ENCODE assay signal across 17 mouse cellular contexts in the genomic region with DNA sequence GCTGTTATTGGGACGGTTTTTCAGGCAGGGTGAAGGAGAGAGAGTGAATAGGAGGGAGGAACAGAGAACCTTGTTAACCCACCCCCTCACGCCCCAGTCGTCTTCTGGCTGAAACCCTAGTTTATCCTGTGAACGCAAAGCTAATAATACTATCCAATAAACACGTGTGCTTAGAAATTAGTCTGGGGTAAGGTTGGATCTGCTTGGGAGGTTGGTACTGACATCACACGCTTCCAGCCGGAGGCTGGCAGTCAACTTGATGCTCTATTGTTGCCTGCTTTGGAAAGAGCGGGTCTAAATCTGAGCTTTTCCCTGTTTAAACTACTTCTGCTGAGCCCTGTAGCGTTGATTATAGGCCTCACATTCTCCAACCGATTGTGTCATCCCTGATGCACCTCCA.
DNase-seq lines count a peak whose midpoint lies in the region; ATAC-seq and TF ChIP-seq lines count a peak whose summit lies in the region.
"Had no signal": no experiment of that assay in that cellular context is flagged by ENCODE, and none has a peak within 500 bp of the region (broad histone marks: within the 10 kb centered on the region; RNA-seq: fewer than 3 reads in every experiment).

No protein-coding gene starts in this region.

- no peak overlapping the region for H3K4me3 ChIP-seq in forebrain, embryonic 12.5 days (replicated peaks)
- no peak overlapping the region for H3K4me3 ChIP-seq in forebrain, embryonic 10.5 days
- no peak overlapping the region for H3K4me3 ChIP-seq in hindbrain, embryonic 13.5 days
- H3K4me3 ChIP-seq in hindbrain, postnatal 0 days (ENCODE audit: low read length), result no peak overlapping the region
- no peak overlapping the region for H3K4me3 ChIP-seq in thymus, adult 2 months (ENCODE audit: control insufficient read depth, insufficient read depth, low read length)
- H3K4me3 ChIP-seq: hindbrain, embryonic 10.5 days; neural tube, embryonic 15.5 days had no signal

- H3K36me3 ChIP-seq in forebrain, embryonic 12.5 days (replicated peaks), result no peaks in the 10 kb centered on the region
- H3K36me3 ChIP-seq in forebrain, embryonic 10.5 days (replicated peaks), result no peaks in the 10 kb centered on the region
- H3K36me3 ChIP-seq in hindbrain, embryonic 13.5 days, result no peaks in the 10 kb centered on the region
- H3K36me3 ChIP-seq in hindbrain, postnatal 0 days (ENCODE audit: insufficient read depth, low read length), result no peaks in the 10 kb centered on the region
- no peaks in the 10 kb centered on the region for H3K36me3 ChIP-seq in thymus, adult 2 months (ENCODE audit: control insufficient read depth, insufficient read depth, low read length)
- H3K36me3 ChIP-seq: hindbrain, embryonic 10.5 days; neural tube, embryonic 15.5 days had no signal

- no peak overlapping the region for H3K9ac ChIP-seq in forebrain, embryonic 12.5 days
- no peak overlapping the region for H3K9ac ChIP-seq in hindbrain, embryonic 13.5 days
- no peak overlapping the region for H3K9ac ChIP-seq in hindbrain, postnatal 0 days (replicated peaks; ENCODE audit: low read length)
- H3K9ac ChIP-seq: lung, embryonic 14.5 days; neural tube, embryonic 15.5 days had no signal

- no peak for TF ChIP-seq POLR2A in thymus, adult 2 months (IDR thresholded peaks at IDR 0.05; ENCODE audit: control insufficient read depth, extremely low read depth, insufficient read depth, low read length, poor library complexity)

- TF ChIP-seq CTCF in hindbrain, postnatal 0 days (IDR thresholded peaks at IDR 0.05; ENCODE audit: low read depth), result no peak
- no peak for TF ChIP-seq CTCF in thymus, adult 2 months (IDR thresholded peaks at IDR 0.05; ENCODE audit: borderline replicate concordance, control insufficient read depth, extremely low read depth, insufficient read depth, low read length, poor library complexity)

- no peak for DNase-seq in forebrain, embryonic 10.5 days (ENCODE audit: extremely low spot score, low spot score)
- no peak for DNase-seq in hindbrain, postnatal 0 days (ENCODE audit: low spot score)
- peak; percentile 0 for DNase-seq in thymus, adult 2 months
- DNase-seq in thymus, postnatal 25 days, result no peak
- DNase-seq in adrenal gland, postnatal 36 days, result no peak
- DNase-seq in urinary bladder, postnatal 14 days (ENCODE audit: low spot score), result no peak
- DNase-seq: embryo, embryonic 11 days; right cerebral cortex, postnatal 4 days had no signal

- WGBS in forebrain, embryonic 12.5 days, result 88% methylated on average over 10 of the region's 10 CpGs
- 88% methylated on average over 10 of the region's 10 CpGs for WGBS in forebrain, embryonic 10.5 days
- WGBS in hindbrain, embryonic 13.5 days, result 90% methylated on average over 10 of the region's 10 CpGs
- WGBS in hindbrain, postnatal 0 days, result 74% methylated on average over 10 of the region's 10 CpGs
- 87% methylated on average over 10 of the region's 10 CpGs for WGBS in thymus, adult 2 months

- peaks cover 7% of the 10 kb centered on the region for H3K4me1 ChIP-seq in forebrain, embryonic 12.5 days
- peaks cover 21% of the 10 kb centered on the region for H3K4me1 ChIP-seq in forebrain, embryonic 10.5 days
- H3K4me1 ChIP-seq in hindbrain, embryonic 13.5 days (replicated peaks), result peaks cover 18% of the 10 kb centered on the region
- H3K4me1 ChIP-seq in hindbrain, postnatal 0 days (ENCODE audit: insufficient read depth, low read length), result no peaks in the 10 kb centered on the region
- peaks cover 43% of the 10 kb centered on the region for H3K4me1 ChIP-seq in thymus, adult 2 months (replicated peaks; ENCODE audit: control insufficient read depth, insufficient read depth, low read length)

- no peaks in the 10 kb centered on the region for H3K27me3 ChIP-seq in forebrain, embryonic 12.5 days
- H3K27me3 ChIP-seq in forebrain, embryonic 10.5 days (ENCODE audit: poor library complexity, severe bottlenecking), result peaks cover 5% of the 10 kb centered on the region
- H3K27me3 ChIP-seq in hindbrain, embryonic 13.5 days, result no peaks in the 10 kb centered on the region
- H3K27me3 ChIP-seq in hindbrain, postnatal 0 days (ENCODE audit: insufficient read depth, low read length), result no peaks in the 10 kb centered on the region
- H3K27me3 ChIP-seq in thymus, adult 2 months (ENCODE audit: control insufficient read depth, insufficient read depth, low read length), result no peaks in the 10 kb centered on the region
- H3K27me3 ChIP-seq: neural tube, embryonic 15.5 days had no signal

- no peak overlapping the region for H3K4me2 ChIP-seq in forebrain, embryonic 12.5 days
- no peak overlapping the region for H3K4me2 ChIP-seq in hindbrain, embryonic 13.5 days
- H3K4me2 ChIP-seq in hindbrain, postnatal 0 days (ENCODE audit: low read depth, low read length), result no peak overlapping the region
- H3K4me2 ChIP-seq: liver, embryonic 11.5 days; lung, embryonic 14.5 days; midbrain, embryonic 11.5 days; neural tube, embryonic 15.5 days had no signal

- no peak for ATAC-seq in forebrain, embryonic 12.5 days (ENCODE audit: low FRiP score)
- ATAC-seq in hindbrain, embryonic 13.5 days (ENCODE audit: low FRiP score), result no peak
- no peak for ATAC-seq in hindbrain, postnatal 0 days
- ATAC-seq: intestine, postnatal 0 days had no signal

- no peaks in the 10 kb centered on the region for H3K9me3 ChIP-seq in forebrain, embryonic 12.5 days
- no peaks in the 10 kb centered on the region for H3K9me3 ChIP-seq in forebrain, embryonic 10.5 days
- no peaks in the 10 kb centered on the region for H3K9me3 ChIP-seq in hindbrain, embryonic 13.5 days
- H3K9me3 ChIP-seq in hindbrain, postnatal 0 days (ENCODE audit: low read length), result no peaks in the 10 kb centered on the region
- H3K9me3 ChIP-seq: hindbrain, embryonic 10.5 days; neural tube, embryonic 15.5 days had no signal

- 0 out of 2 replicates have a peak overlapping the region, but pooled peaks have one; percentile 26 for H3K27ac ChIP-seq in forebrain, embryonic 12.5 days
- H3K27ac ChIP-seq in forebrain, embryonic 10.5 days, result no peak overlapping the region
- H3K27ac ChIP-seq in hindbrain, embryonic 13.5 days, result peak overlapping the region; percentile 30; the same call in 1 of the 2 replicates
- no peak overlapping the region for H3K27ac ChIP-seq in hindbrain, postnatal 0 days
- no peak overlapping the region for H3K27ac ChIP-seq in thymus, adult 2 months (ENCODE audit: control insufficient read depth, insufficient read depth, low read length)
- H3K27ac ChIP-seq: hindbrain, embryonic 10.5 days; macrophage; neural tube, embryonic 15.5 days had no signal

Comparison
In these comparisons a context has a peak if more than half of its experiments do, and no peak if none do; other contexts are left out.
1. H3K27ac ChIP-seq: peak in forebrain, embryonic 12.5 days (single experiment) and hindbrain, embryonic 13.5 days (single experiment); none in forebrain, embryonic 10.5 days (single experiment), hindbrain, postnatal 0 days (single experiment) and thymus, adult 2 months (single experiment).